Mouse (Mus musculus) kidney, postnatal 36 days (tissue): ENCODE results near the gene Zfp91.
A peak's percentile ranks its signal among the peaks of the same experiment; 100 is the strongest.

Source experiments
- DNase-seq, 2 experiments: peaks; one replicate each; pipeline ENCODE4 v3.0.0; 2021 to 2022; ENCODE audit warnings: mixed read lengths in 2 of 2

The Zfp91 gene

GRCm38 (mm10) chr19:12795511-12796327 is at the start of gene Zfp91, which contains the start of gene Lpxn:
TSS of gene Zfp91 (minus strand) at chr19:12796126.
TSS of gene Lpxn (plus strand) at chr19:12796193.
- DNase-seq: peak; percentile 99

GRCm38 (mm10) chr19:12838507-12838906 is 42.6 kb upstream of the Zfp91 start:
- no peak for DNase-seq

GRCm38 (mm10) chr19:12833625-12834024 is 37.7 kb upstream of the Zfp91 start:
- no peak for DNase-seq

GRCm38 (mm10) chr19:12831559-12831958 is 35.6 kb upstream of the Zfp91 start:
- no peak for DNase-seq

GRCm38 (mm10) chr19:12830823-12831430 is 35.0 kb upstream of the Zfp91 start:
- DNase-seq: no peak

GRCm38 (mm10) chr19:12824549-12824948 is 28.6 kb upstream of the Zfp91 start:
- peak in 1 of 2 experiments; percentile 11 for DNase-seq

- peak; percentile 29 to 50 for DNase-seq
Measured at GRCm38 (mm10) chr19:12820383-12820782, 24.5 kb upstream of the Zfp91 start.

- no peak for DNase-seq
Measured at GRCm38 (mm10) chr19:12818507-12818906, 22.6 kb upstream of the Zfp91 start.

GRCm38 (mm10) chr19:12813883-12814282 is 18.0 kb upstream of the Zfp91 start:
- DNase-seq: no peak

GRCm38 (mm10) chr19:12812644-12813364 is 16.9 kb upstream of the Zfp91 start:
- no peak for DNase-seq

- no peak for DNase-seq
Measured at GRCm38 (mm10) chr19:12806214-12806613, 10.3 kb upstream of the Zfp91 start.

GRCm38 (mm10) chr19:12805730-12806129 is 9.8 kb upstream of the Zfp91 start:
- no peak for DNase-seq

- DNase-seq: no peak
Measured at GRCm38 (mm10) chr19:12804237-12804636, 8.3 kb upstream of the Zfp91 start.

- no peak for DNase-seq
Measured at GRCm38 (mm10) chr19:12802830-12803229, 6.9 kb upstream of the Zfp91 start.

- DNase-seq: no peak
Measured at GRCm38 (mm10) chr19:12801046-12801445, 5.1 kb upstream of the Zfp91 start.

- DNase-seq: no peak
Measured at GRCm38 (mm10) chr19:12800621-12801020, 4.7 kb upstream of the Zfp91 start.

GRCm38 (mm10) chr19:12799081-12799480 is 3.2 kb upstream of the Zfp91 start:
- DNase-seq: no peak

- DNase-seq: no peak
Measured at GRCm38 (mm10) chr19:12798404-12798803, 2.5 kb upstream of the Zfp91 start.

- peak; percentile 28 to 40 for DNase-seq
Measured at GRCm38 (mm10) chr19:12797071-12797470, 1.1 kb upstream of the Zfp91 start.

- peak; percentile 43 to 71 for DNase-seq
Measured at GRCm38 (mm10) chr19:12796328-12796931, 504 bp upstream of the Zfp91 start.

- DNase-seq: no peak
Measured at GRCm38 (mm10) chr19:12795110-12795509, 816 bp downstream of the Zfp91 start.

GRCm38 (mm10) chr19:12794056-12795044 is 1.6 kb downstream of the Zfp91 start:
- peak; percentile 94 to 97 for DNase-seq
